Mouse (Mus musculus): ENCODE results near the gene Stn1.

Stn1 gene

GRCm38 (mm10) chr19:47507128-47508121 is 29.9 kb downstream of the Stn1 start:
- peak; percentile 39 for DNase-seq

- DNase-seq: no peak
Measured at GRCm38 (mm10) chr19:47503625-47504024, 33.7 kb downstream of the Stn1 start.

- DNase-seq: no peak
Measured at GRCm38 (mm10) chr19:47502563-47502962, 34.7 kb downstream of the Stn1 start.

DNA sequence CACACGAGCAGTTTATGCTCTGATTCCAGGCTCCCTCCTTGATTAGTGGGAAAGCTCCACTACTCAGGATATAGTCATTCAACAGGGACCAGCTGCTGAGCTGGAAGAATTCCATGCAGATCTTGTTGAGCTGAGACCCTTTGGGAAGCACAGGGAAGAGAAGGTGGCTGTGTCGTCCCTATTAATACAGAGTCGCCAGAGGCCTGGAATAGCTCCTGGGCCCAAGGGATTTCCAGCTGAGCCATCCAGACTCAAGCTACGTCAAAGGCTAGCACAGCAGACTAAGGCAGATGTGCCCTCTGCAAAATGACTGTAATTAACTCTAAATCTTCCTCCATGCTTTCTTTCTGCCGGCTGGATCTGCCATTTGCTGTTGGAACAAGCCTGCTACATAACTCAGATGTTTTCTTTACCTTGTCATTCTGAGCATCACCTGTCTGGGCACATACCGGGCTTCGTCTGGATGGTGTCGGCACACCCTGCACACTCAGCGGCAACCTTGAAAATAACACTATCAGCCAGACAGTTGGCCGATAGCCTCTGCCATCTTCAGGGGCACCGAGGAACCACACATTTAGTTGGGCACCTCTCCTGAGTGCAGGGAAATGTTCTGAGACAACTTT is 36.8 kb downstream of the Stn1 start:
- no peak for DNase-seq

DNA sequence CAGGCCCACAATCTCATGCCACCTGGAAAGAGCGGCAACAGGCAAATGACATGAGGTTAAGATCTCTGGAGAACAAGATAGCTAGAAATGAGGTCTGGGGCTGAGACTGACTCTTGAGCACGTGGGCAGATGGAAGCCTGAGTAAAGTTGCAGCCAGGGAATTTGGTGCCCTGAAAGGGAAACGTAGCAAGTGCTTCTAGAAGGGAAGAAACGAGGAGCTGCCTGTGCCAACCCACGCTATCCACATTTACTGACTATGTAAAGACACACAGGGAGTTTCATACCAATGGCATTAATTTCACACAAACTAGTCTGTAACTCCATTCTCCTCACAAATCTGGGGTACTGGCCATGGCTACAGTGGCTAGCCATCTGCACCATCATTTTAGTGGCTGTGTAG is 37.5 kb downstream of the Stn1 start:
- no peak for DNase-seq

DNA sequence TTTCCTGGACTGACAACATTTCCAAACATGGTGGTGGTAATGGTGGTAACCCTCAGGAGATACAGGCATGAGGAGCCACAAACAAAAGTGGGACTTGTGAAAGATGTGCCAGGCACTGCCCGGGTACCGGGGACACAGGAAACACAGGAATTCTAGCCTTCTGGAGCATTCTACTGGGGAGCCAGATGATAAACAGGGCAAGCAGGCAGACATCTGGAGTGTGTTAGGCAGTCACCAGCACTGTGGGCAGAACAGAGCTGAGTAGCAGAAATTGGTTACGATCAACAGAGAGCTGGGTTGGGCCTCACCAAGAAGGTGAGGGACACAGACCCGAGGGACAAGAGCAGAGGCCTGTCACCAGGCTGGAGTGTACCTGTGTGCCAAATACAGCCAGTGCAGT is 38.4 kb downstream of the Stn1 start:
- no peak for DNase-seq

DNA sequence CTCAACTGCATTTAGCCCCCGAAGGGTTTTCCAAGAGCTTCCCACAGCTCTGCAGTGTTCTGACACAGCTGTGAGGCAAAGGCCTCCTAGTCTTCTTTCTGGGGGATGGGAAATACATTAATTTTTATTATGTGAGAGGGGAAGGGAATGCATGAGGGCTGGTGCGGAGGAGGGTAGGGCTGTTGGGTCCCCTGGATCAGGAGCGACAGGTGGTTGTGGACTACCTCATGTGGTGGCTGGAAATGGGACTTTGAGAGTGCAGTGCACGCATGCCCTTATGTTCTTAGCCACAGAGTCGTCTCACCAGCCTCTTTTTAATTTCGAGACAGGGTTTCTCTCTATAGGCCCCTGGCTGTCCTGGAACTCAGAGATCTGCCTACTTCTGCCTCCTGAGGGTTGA is 39.6 kb downstream of the Stn1 start:
- DNase-seq: no peak

DNA sequence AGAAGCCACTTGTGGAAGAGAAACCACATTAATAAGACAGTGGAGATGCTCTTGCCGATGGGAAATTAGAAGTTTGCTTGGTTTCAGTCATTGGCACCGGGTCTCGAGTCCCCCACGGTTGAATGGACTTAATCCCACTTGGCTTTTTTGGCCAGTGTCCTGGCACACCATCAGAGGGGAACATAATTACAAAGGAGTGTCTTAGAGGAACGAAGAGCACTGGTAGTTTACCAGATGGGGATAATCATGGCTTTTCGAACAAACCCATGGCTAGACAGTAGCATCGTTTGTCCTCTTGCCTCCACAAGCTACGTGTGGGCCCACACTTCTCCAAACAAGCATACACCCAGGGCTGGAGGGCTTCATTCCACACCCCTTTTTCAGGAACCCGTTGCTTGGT is 40.0 kb downstream of the Stn1 start:
- no peak for DNase-seq

GRCm38 (mm10) chr19:47493017-47493997 is 44.0 kb downstream of the Stn1 start:
- DNase-seq: no peak

GRCm38 (mm10) chr19:47492422-47492821 is 44.9 kb downstream of the Stn1 start:
- DNase-seq: no peak

- no peak for DNase-seq
Measured at GRCm38 (mm10) chr19:47491853-47492252, 45.5 kb downstream of the Stn1 start.

DNA sequence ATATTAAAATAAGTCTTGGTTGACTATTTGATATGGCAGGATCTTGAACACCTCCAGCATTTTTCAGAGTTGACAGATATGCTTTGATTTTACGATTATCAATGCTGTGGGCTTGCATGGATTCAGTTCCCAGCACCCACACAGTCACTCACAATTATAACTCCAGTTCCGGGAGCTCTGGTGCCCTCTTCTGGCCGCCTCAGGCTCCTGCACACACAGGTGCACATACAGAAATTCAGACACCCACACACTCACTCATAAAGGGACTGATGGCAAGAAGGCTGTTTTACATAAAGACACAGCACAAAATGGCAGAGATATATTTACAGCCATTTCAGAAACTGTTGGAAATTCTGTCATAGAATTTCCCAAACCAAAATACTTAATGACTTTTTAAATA is 48.1 kb downstream of the Stn1 start:
- no peak for DNase-seq

- DNase-seq: no peak
Measured at GRCm38 (mm10) chr19:47488250-47488649, 49.1 kb downstream of the Stn1 start.

DNA sequence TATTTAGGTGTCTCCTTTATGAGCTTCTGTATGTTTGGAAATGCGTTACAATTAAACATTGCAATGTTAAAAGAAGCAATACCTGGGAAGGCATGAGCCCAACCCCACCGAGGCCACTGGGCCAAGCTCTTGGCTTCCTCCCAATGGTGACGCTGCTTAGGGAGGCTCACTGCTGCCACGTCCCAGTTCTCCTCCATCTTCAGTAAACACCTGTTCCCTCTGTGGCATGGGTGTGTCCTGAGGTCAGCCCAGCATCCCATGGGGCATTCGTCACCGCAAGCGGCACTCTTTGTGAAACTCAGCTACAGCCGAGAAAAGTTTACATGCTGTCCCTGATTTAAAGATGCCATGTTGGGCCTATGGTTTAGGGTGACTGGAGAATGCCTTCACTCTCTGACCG is 49.7 kb downstream of the Stn1 start:
- DNase-seq: no peak

- DNase-seq: no peak
Measured at GRCm38 (mm10) chr19:47485997-47486566, 51.2 kb downstream of the Stn1 start.

GRCm38 (mm10) chr19:47484110-47484509 is 53.2 kb downstream of the Stn1 start:
- no peak for DNase-seq

DNA sequence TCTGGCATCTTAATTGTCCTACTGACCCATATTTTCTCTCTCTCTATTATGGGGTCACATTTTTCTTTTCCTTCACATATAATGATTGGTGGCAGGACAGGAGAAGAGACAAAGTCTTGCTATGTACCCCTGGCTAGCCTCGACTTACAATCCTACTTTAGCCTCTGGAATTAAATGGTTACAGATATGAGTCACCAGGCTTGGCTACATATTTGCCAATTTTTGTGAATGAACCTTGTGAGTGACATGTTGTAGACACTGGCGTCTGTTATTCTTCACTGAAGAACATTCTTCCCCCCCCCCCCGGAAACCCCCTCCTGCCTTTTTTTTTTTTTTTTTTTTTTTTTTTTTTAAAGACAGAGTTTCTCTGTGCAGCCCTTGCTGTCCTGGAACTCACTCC is 54.0 kb downstream of the Stn1 start:
- no peak for DNase-seq

DNA sequence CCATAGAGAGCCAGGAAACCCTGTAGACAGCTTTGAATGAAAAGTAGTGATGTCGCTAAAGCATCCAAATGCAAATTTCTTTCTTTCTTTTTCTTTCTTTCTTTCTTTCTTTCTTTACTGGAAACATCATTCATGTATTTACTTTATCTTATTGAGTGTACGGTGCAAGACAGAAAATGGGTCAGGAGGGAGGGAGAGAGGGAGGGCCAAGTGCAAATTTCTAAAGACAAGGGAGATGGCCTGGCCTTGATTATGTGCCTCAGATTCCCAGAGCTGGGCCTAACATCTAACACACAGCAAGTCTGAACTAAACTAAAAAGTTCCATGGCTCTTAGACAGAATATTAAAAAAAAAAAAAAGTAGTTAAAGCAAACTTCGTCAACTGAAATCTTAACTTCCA is 63.9 kb downstream of the Stn1 start:
- DNase-seq: no peak

- DNase-seq: no peak
Measured at GRCm38 (mm10) chr19:47472881-47473400, 64.4 kb downstream of the Stn1 start.

GRCm38 (mm10) chr19:47471808-47472207 is 65.5 kb downstream of the Stn1 start:
- no peak for DNase-seq

DNA sequence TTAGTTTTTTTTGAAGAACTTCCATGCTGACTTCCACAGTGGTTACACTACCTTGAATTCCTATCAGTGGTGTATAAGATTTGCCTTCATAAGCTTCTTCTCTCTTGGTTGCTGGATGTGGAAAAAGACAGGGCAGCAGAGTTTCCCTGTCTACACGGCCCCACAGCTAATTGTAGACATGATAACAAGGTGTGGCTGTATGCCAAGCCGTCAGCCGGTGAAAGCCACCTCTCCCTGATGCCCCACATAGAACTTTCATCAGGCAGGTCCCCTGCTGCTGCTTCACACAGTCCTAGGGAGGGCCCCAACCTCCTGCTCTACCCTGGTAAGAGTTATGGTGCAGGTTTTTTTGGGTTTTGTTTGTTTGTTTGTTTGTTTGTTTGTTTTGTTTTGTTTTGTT is 68.6 kb downstream of the Stn1 start:
- no peak for DNase-seq

DNA sequence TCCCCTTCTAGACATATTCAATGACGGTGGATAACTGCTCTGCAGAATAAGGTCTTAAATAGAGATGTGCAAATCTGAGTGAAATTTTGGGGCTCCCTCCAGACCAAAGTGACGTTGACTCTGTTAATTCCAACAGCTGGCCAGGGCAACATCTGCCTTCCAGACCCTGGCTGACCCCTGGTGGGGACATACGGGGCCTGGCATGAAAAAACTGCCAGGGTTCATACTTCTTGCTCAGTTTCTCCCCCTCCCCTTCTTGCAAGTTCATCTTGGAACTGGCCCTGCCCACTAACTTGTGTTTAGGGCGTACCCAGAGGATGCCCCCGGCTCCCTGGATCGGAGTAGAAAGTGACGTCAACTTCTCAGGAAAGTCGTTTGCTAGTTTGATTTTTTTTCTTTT is 70.5 kb downstream of the Stn1 start:
- no peak for DNase-seq

All from cerebellum, adult 11 months (tissue).